Mouse (Mus musculus) forebrain, embryonic 12.5 days (tissue): Measurements from ENCODE around the gene Plcb1. TPM values are rescaled to one million over a fixed set of nuclear protein-coding genes. Genes with fewer than 3 reads are reported as not detected.
A peak's percentile ranks its signal among the peaks of the same experiment; 100 is the strongest.

Source experiments
- ATAC-seq: fragments of 200-750 bp; cut with Nextera tagmentation; 2 replicates; pipeline ENCODE4 v1.8.0; 2017; ENCODE audit warnings: moderate TSS enrichment; ENCODE audit not compliant: low FRiP score
- H3K27ac ChIP-seq: fragments of 300-500 bp; sonication (generic); 2 replicates; pipeline ENCODE4 v1.5.1; 2016; ENCODE audit warnings: mild to moderate bottlenecking
- H3K27me3 ChIP-seq: fragments of 300-500 bp; sonication (generic); 2 replicates; pipeline ENCODE4 v1.6.1; 2016; ENCODE audit warnings: mild to moderate bottlenecking
- H3K36me3 ChIP-seq: fragments of 300-500 bp; sonication (generic); replicated peaks from 2 replicates; pipeline ENCODE4 v1.6.1; 2016; ENCODE audit warnings: mild to moderate bottlenecking
- H3K4me1 ChIP-seq: fragments of 300-500 bp; sonication (generic); 2 replicates; pipeline ENCODE4 v1.6.1; 2016
- H3K4me2 ChIP-seq: fragments of 300-500 bp; sonication (generic); 2 replicates; pipeline ENCODE4 v1.6.1; 2016; ENCODE audit warnings: mild to moderate bottlenecking, moderate library complexity
- H3K4me3 ChIP-seq: fragments of 300-500 bp; sonication (generic); replicated peaks from 2 replicates; pipeline ENCODE4 v1.5.1; 2016; ENCODE audit warnings: mild to moderate bottlenecking
- H3K9ac ChIP-seq: fragments of 300-500 bp; sonication (generic); 2 replicates; pipeline ENCODE4 v1.6.1; 2016; ENCODE audit warnings: mild to moderate bottlenecking
- H3K9me3 ChIP-seq: fragments of 300-500 bp; sonication (generic); 2 replicates; pipeline ENCODE4 v1.6.1; 2016
- WGBS: fragments of 180-500 bp; shearing (Covaris S2); methylation state at CpG from one replicate; pipeline ENCODE4 v1.1.7; 2016; 5-methylcytosine and 5-hydroxymethylcytosine counted together
- polyA plus RNA-seq: library from polyadenylated mRNA; unstranded; fragments of >200 nt; fragmentation: Nextera tagmentation; extraction: Ambion mirVana; gene quantifications from 2 replicates; pipeline ENCODE4 v1.2.1, GENCODE M21; 2016

Gene Plcb1
- polyA plus RNA-seq, 1 experiment from 2014 or later, result 19.3 TPM

GRCm38 (mm10) chr2:134891207-134891606, 105.3 kb downstream of the Plcb1 start:
- Histone ChIP-seq H3K27ac (no peak overlapping the region), H3K9me3 (no peaks in the 10 kb centered on the region), H3K27me3 (no peaks in the 10 kb centered on the region), H3K9ac (no peak overlapping the region), H3K4me1 (no peaks in the 10 kb centered on the region), H3K4me3 (no peak overlapping the region), H3K4me2 (no peak overlapping the region), H3K36me3 (no peaks in the 10 kb centered on the region)
- 80% methylated on average over 2 of the region's 2 CpGs for WGBS
- ATAC-seq, result no peak

- H3K27me3 ChIP-seq, result no peaks in the 10 kb centered on the region
- no peak overlapping the region for H3K27ac ChIP-seq
- H3K4me2 ChIP-seq, result no peak overlapping the region
- no peak for ATAC-seq
- no peak overlapping the region for H3K4me3 ChIP-seq
- no peaks in the 10 kb centered on the region for H3K9me3 ChIP-seq
- no peak overlapping the region for H3K9ac ChIP-seq
- whole genome bisulfite sequencing, result 94% methylated on average over 4 of the region's 4 CpGs
- H3K4me1 ChIP-seq, result no peaks in the 10 kb centered on the region
- H3K36me3 ChIP-seq, result no peaks in the 10 kb centered on the region
These were observed 108.9 kb downstream of the Plcb1 start for GRCm38 (mm10) chr2:134894776-134895175.

- Histone ChIP-seq H3K4me2 (no peak overlapping the region), H3K4me1 (no peaks in the 10 kb centered on the region), H3K9ac (no peak overlapping the region), H3K27me3 (no peaks in the 10 kb centered on the region), H3K9me3 (no peaks in the 10 kb centered on the region), H3K27ac (no peak overlapping the region), H3K4me3 (no peak overlapping the region), H3K36me3 (no peaks in the 10 kb centered on the region)
- no peak for ATAC-seq
- WGBS, result 76% methylated on average over 3 of the region's 3 CpGs
These were observed 110.3 kb downstream of the Plcb1 start for GRCm38 (mm10) chr2:134896196-134896595.

GRCm38 (mm10) chr2:134897083-134897482, 111.2 kb downstream of the Plcb1 start:
- Histone ChIP-seq H3K36me3 (no peaks in the 10 kb centered on the region), H3K9ac (no peak overlapping the region), H3K27me3 (no peaks in the 10 kb centered on the region), H3K9me3 (no peaks in the 10 kb centered on the region), H3K4me1 (no peaks in the 10 kb centered on the region), H3K4me3 (no peak overlapping the region), H3K27ac (no peak overlapping the region), H3K4me2 (no peak overlapping the region)
- ATAC-seq, result no peak
- WGBS, result 94% methylated on average over 5 of the region's 5 CpGs

GRCm38 (mm10) chr2:134901521-134901920, 115.7 kb downstream of the Plcb1 start:
- no peak overlapping the region for H3K27ac ChIP-seq
- H3K4me2 ChIP-seq, result no peak overlapping the region
- H3K9me3 ChIP-seq, result no peaks in the 10 kb centered on the region
- no peaks in the 10 kb centered on the region for H3K27me3 ChIP-seq
- H3K4me1 ChIP-seq, result no peaks in the 10 kb centered on the region
- H3K36me3 ChIP-seq, result no peaks in the 10 kb centered on the region
- 91% methylated on average over 2 of the region's 2 CpGs for WGBS
- no peak for ATAC-seq
- no peak overlapping the region for H3K4me3 ChIP-seq
- H3K9ac ChIP-seq, result no peak overlapping the region

GRCm38 (mm10) chr2:134910882-134911281, 125.0 kb downstream of the Plcb1 start:
- peak overlapping the region; percentile 26 for H3K27ac ChIP-seq
- H3K27me3 ChIP-seq, result no peaks in the 10 kb centered on the region
- 26% methylated on average over 1 of the region's 1 CpGs for WGBS
- H3K4me2 ChIP-seq, result no peak overlapping the region
- peak; percentile 92 for ATAC-seq
- no peaks in the 10 kb centered on the region for H3K9me3 ChIP-seq
- no peak overlapping the region for H3K4me3 ChIP-seq
- 0 out of 2 replicates have a peak, but pooled peaks cover 7% of the 10 kb centered on the region for H3K4me1 ChIP-seq
- no peak overlapping the region for H3K9ac ChIP-seq
- no peaks in the 10 kb centered on the region for H3K36me3 ChIP-seq

GRCm38 (mm10) chr2:134911360-134911759, 125.5 kb downstream of the Plcb1 start:
- Histone ChIP-seq H3K4me1 (0 out of 2 replicates have a peak, but pooled peaks cover 7% of the 10 kb centered on the region), H3K9me3 (no peaks in the 10 kb centered on the region), H3K4me2 (no peak overlapping the region), H3K4me3 (no peak overlapping the region), H3K9ac (no peak overlapping the region), H3K27me3 (no peaks in the 10 kb centered on the region), H3K27ac (peak overlapping the region; percentile 26), H3K36me3 (no peaks in the 10 kb centered on the region)
- ATAC-seq, result peak; percentile 10; the same call in 1 of the 2 replicates
- WGBS, result 81% methylated on average over 6 of the region's 6 CpGs

- H3K4me3 ChIP-seq, result no peak overlapping the region
- WGBS, result 87% methylated on average over 2 of the region's 2 CpGs
- 0 out of 2 replicates have a peak, but pooled peaks cover 7% of the 10 kb centered on the region for H3K4me1 ChIP-seq
- H3K27me3 ChIP-seq, result no peaks in the 10 kb centered on the region
- no peak for ATAC-seq
- H3K9ac ChIP-seq, result no peak overlapping the region
- no peak overlapping the region for H3K27ac ChIP-seq
- no peak overlapping the region for H3K4me2 ChIP-seq
- no peaks in the 10 kb centered on the region for H3K9me3 ChIP-seq
- H3K36me3 ChIP-seq, result no peaks in the 10 kb centered on the region
These were observed 126.7 kb downstream of the Plcb1 start for GRCm38 (mm10) chr2:134912616-134913015.

GRCm38 (mm10) chr2:134913542-134913941, 127.7 kb downstream of the Plcb1 start:
- Histone ChIP-seq H3K4me2 (no peak overlapping the region), H3K27ac (no peak overlapping the region), H3K4me1 (0 out of 2 replicates have a peak, but pooled peaks cover 7% of the 10 kb centered on the region), H3K4me3 (no peak overlapping the region), H3K9me3 (no peaks in the 10 kb centered on the region), H3K9ac (no peak overlapping the region), H3K36me3 (no peaks in the 10 kb centered on the region), H3K27me3 (no peaks in the 10 kb centered on the region)
- 85% methylated on average over 3 of the region's 3 CpGs for WGBS
- no peak for ATAC-seq

GRCm38 (mm10) chr2:134914091-134914550, 128.3 kb downstream of the Plcb1 start:
- ATAC-seq, result no peak
- 90% methylated on average over 2 of the region's 2 CpGs for WGBS
- Histone ChIP-seq H3K4me1 (0 out of 2 replicates have a peak, but pooled peaks cover 7% of the 10 kb centered on the region), H3K9ac (no peak overlapping the region), H3K4me2 (no peak overlapping the region), H3K27ac (no peak overlapping the region), H3K27me3 (no peaks in the 10 kb centered on the region), H3K36me3 (no peaks in the 10 kb centered on the region), H3K9me3 (no peaks in the 10 kb centered on the region), H3K4me3 (no peak overlapping the region)

- no peaks in the 10 kb centered on the region for H3K27me3 ChIP-seq
These were observed 129.2 kb downstream of the Plcb1 start for GRCm38 (mm10) chr2:134915035-134915434.

GRCm38 (mm10) chr2:134920611-134921280, 134.9 kb downstream of the Plcb1 start:
- no peaks in the 10 kb centered on the region for H3K27me3 ChIP-seq
- H3K27ac ChIP-seq, result no peak overlapping the region
- no peaks in the 10 kb centered on the region for H3K9me3 ChIP-seq
- no peak overlapping the region for H3K4me2 ChIP-seq
- H3K4me1 ChIP-seq, result no peaks in the 10 kb centered on the region
- no peak for ATAC-seq
- WGBS, result 85% methylated on average over 9 of the region's 9 CpGs
- no peak overlapping the region for H3K9ac ChIP-seq
- H3K4me3 ChIP-seq, result no peak overlapping the region
- H3K36me3 ChIP-seq, result no peaks in the 10 kb centered on the region

More at GRCm38 (mm10) chr2:134915035-134915434, 129.2 kb downstream of the Plcb1 start:
- no peak for ATAC-seq
- 0 out of 2 replicates have a peak, but pooled peaks cover 7% of the 10 kb centered on the region for H3K4me1 ChIP-seq
- no peaks in the 10 kb centered on the region for H3K36me3 ChIP-seq
- no peak overlapping the region for H3K9ac ChIP-seq
- no peak overlapping the region for H3K4me3 ChIP-seq
- H3K27ac ChIP-seq, result no peak overlapping the region
- WGBS, result 82% methylated on average over 3 of the region's 3 CpGs
- H3K4me2 ChIP-seq, result no peak overlapping the region
- no peaks in the 10 kb centered on the region for H3K9me3 ChIP-seq
